Mouse (Mus musculus): ENCODE measurements around the gene Cd300a. TPM values are rescaled to one million over a fixed set of nuclear protein-coding genes. Genes with fewer than 3 reads are reported as not detected.

The Cd300a gene
- polyA plus RNA-seq, 1 experiment from 2014 or later, result 1.2 TPM

DNA sequence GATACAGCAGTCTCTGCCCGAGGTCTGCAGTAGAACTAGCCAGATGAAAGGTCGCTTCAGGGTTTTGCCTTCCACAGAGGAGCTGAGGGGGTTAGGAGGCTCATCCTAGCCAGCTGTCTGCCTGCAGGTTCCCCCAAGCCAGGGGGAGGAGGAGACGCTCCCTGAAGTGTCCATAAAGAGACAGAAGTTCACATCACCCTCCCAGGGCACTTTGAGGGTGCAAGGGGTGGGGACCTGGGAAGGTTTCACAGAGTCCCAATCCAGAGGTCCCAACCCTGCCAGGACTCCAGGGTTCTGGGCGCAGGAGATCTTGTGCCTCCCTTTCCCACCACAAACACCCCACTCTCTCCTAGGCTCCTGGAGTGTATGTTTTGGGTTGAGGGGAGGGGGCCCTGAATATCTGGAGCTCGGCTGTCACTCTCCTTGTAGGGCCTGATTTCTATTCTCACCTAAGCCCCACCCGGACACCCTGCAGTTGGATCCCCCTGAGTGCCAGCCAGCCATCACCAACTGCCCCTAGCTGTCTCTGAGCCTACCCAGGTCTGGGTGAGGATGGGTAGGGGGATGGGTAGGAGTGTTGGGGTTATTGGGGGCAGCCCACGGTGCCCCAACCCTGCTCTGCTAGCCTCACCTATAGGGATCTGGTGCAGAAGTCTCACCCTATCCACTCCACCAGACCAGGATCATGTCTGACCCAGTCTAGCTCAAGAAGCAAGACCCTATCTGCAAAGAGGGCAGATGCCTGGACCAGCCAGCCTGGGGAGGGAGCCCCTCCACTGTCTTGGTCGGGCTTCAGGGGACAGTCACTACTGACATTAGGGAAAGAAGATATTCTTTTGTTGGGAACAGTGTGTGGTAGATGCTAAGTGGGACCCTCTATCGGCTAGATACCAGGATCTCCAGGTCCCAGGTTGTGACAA, 15.4 kb upstream of the Cd300a start:
- Histone ChIP-seq H3K4me2 (ENCODE audit: low read length) (no peak overlapping the region), H3K4me1 (ENCODE audit: control insufficient read depth, insufficient read depth, low read length) (peaks cover 3% of the 10 kb centered on the region; the same call in 1 of the 2 replicates), H3K4me3 (ENCODE audit: low read depth, low read length) (no peak overlapping the region), H3K36me3 (ENCODE audit: control insufficient read depth, insufficient read depth, low read length) (no peaks in the 10 kb centered on the region), H3K9me3 (replicated peaks; ENCODE audit: control insufficient read depth, low read length, poor library complexity, severe bottlenecking) (no peaks in the 10 kb centered on the region), H3K9ac (ENCODE audit: low read depth, low read length) (no peak overlapping the region), H3K27ac (ENCODE audit: low read length) (no peak overlapping the region), H3K27me3 (ENCODE audit: control insufficient read depth, insufficient read depth, low read depth, low read length) (no peaks in the 10 kb centered on the region; the same call in 1 of the 2 replicates)
- 66% methylated on average over 9 of the region's 9 CpGs for WGBS
- ATAC-seq, result no peak

DNA sequence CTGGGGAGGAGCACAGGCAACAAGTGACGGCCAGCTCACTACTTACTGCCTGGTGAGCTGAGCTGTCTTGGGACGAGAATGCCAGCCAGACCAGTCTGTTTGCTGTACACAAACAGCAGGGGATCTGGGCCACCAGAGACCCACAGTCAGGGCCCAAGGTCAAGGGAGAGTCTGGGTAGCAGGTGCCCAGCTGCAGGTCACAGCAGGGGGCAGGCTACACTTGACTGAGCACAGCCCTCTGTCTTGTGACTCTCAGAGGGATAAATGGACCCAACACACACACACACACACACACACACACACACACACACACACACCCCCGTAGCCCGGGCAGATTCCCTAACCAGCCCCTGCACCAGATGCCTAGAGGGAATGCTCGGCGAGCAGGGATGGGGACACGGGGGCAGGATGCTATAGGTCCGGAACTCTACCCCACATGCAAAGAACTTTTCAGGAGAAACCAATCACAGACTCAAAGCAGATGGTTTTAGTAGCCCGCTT, 14.5 kb upstream of the Cd300a start:
- WGBS, result 17% methylated on average over 9 of the region's 9 CpGs
- H3K9ac ChIP-seq (ENCODE audit: low read depth, low read length), result no peak overlapping the region
- ATAC-seq, result no peak

DNA sequence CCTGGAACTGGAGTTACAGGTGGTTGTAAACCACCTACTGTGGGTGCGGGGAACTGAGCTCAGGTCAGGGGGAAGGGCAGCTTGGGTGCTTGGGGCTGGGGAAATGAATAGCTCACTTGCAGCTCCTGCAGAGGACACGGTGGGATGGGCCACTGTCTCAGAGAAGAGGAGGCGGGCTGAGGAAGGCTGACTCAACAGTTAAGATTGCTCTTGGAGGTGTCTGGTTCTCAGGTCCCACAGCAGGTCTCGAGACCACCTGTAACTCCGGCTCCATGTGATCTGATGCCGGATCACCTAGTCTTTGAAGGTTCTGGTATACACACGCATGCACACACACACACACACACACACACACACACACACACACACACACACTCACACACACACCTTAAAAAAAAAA, 13.7 kb upstream of the Cd300a start:
- Histone ChIP-seq H3K36me3 (ENCODE audit: control insufficient read depth, insufficient read depth, low read length) (no peaks in the 10 kb centered on the region), H3K9ac (ENCODE audit: low read depth, low read length) (no peak overlapping the region), H3K27me3 (ENCODE audit: control insufficient read depth, insufficient read depth, low read depth, low read length) (no peaks in the 10 kb centered on the region; the same call in 1 of the 2 replicates), H3K4me1 (ENCODE audit: control insufficient read depth, insufficient read depth, low read length) (peaks cover 3% of the 10 kb centered on the region; the same call in 1 of the 2 replicates), H3K4me2 (ENCODE audit: low read length) (no peak overlapping the region), H3K27ac (ENCODE audit: low read length) (no peak overlapping the region), H3K9me3 (replicated peaks; ENCODE audit: control insufficient read depth, low read length, poor library complexity, severe bottlenecking) (no peaks in the 10 kb centered on the region), H3K4me3 (ENCODE audit: low read depth, low read length) (no peak overlapping the region)
- no peak for ATAC-seq
- WGBS, result 60% methylated on average over 7 of the region's 7 CpGs

More for the DNA sequence above, 14.5 kb upstream of the Cd300a start:
- Histone ChIP-seq H3K27me3 (ENCODE audit: control insufficient read depth, insufficient read depth, low read depth, low read length) (no peaks in the 10 kb centered on the region; the same call in 1 of the 2 replicates), H3K9me3 (replicated peaks; ENCODE audit: control insufficient read depth, low read length, poor library complexity, severe bottlenecking) (no peaks in the 10 kb centered on the region), H3K36me3 (ENCODE audit: control insufficient read depth, insufficient read depth, low read length) (no peaks in the 10 kb centered on the region), H3K4me1 (ENCODE audit: control insufficient read depth, insufficient read depth, low read length) (peaks cover 3% of the 10 kb centered on the region; the same call in 1 of the 2 replicates), H3K27ac (ENCODE audit: low read length) (no peak overlapping the region), H3K4me3 (ENCODE audit: low read depth, low read length) (no peak overlapping the region), H3K4me2 (ENCODE audit: low read length) (no peak overlapping the region)

DNA sequence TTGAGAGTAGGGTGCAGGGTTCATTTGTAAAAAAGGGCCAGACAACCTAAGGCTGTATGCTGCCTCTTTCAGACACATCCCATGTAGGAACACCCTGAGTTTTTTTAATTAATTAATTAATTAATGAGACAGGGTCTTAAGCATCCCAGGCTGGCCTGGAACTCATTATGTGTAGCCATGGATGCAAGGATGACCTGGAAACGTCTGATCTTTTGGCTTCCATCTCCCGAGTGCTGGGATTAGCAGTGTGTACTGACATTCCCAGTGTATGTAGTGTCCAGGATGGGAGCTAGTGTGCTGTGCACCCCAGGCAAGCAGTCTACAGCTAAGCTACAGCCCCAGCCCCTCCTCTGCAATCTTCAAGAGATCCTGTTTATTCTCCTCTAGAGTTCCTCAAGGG, 13.2 kb upstream of the Cd300a start:
- WGBS, result 36% methylated on average over 2 of the region's 2 CpGs
- H3K4me2 ChIP-seq (ENCODE audit: low read length), result no peak overlapping the region
- no peak overlapping the region for H3K4me3 ChIP-seq (ENCODE audit: low read depth, low read length)
- no peak overlapping the region for H3K9ac ChIP-seq (ENCODE audit: low read depth, low read length)
- H3K4me1 ChIP-seq (ENCODE audit: control insufficient read depth, insufficient read depth, low read length), result peaks cover 3% of the 10 kb centered on the region; the same call in 1 of the 2 replicates
- ATAC-seq, result no peak
- no peaks in the 10 kb centered on the region for H3K36me3 ChIP-seq (ENCODE audit: control insufficient read depth, insufficient read depth, low read length)
- no peak overlapping the region for H3K27ac ChIP-seq (ENCODE audit: low read length)
- no peaks in the 10 kb centered on the region; the same call in 1 of the 2 replicates for H3K27me3 ChIP-seq (ENCODE audit: control insufficient read depth, insufficient read depth, low read depth, low read length)
- H3K9me3 ChIP-seq (replicated peaks; ENCODE audit: control insufficient read depth, low read length, poor library complexity, severe bottlenecking), result no peaks in the 10 kb centered on the region

DNA sequence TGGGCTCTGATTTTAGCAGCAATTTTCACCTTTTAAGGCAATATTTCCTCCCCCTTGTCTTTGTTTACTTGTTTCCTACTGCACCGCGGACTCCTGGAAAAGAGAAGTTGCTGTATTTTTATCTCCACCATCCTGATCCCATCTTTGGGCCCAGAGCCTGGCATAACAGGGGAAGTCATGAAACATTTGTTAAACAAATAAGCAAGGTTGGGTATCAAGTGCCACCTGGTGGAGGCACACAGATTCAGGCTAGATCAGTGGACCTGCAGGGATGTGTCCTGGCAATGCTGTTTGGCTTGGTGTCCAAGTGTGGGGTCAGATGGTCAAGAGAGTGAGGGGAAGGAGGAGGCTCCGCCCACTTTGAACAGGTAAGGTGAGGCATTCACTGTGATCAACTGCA, 12.7 kb upstream of the Cd300a start:
- Histone ChIP-seq H3K4me2 (ENCODE audit: low read length) (no peak overlapping the region), H3K4me1 (ENCODE audit: control insufficient read depth, insufficient read depth, low read length) (peaks cover 3% of the 10 kb centered on the region; the same call in 1 of the 2 replicates), H3K36me3 (ENCODE audit: control insufficient read depth, insufficient read depth, low read length) (no peaks in the 10 kb centered on the region), H3K27ac (ENCODE audit: low read length) (no peak overlapping the region), H3K4me3 (ENCODE audit: low read depth, low read length) (no peak overlapping the region), H3K9me3 (replicated peaks; ENCODE audit: control insufficient read depth, low read length, poor library complexity, severe bottlenecking) (no peaks in the 10 kb centered on the region), H3K9ac (ENCODE audit: low read depth, low read length) (no peak overlapping the region), H3K27me3 (ENCODE audit: control insufficient read depth, insufficient read depth, low read depth, low read length) (no peaks in the 10 kb centered on the region)
- WGBS, result 63% methylated on average over 3 of the region's 3 CpGs
- no peak for ATAC-seq

DNA sequence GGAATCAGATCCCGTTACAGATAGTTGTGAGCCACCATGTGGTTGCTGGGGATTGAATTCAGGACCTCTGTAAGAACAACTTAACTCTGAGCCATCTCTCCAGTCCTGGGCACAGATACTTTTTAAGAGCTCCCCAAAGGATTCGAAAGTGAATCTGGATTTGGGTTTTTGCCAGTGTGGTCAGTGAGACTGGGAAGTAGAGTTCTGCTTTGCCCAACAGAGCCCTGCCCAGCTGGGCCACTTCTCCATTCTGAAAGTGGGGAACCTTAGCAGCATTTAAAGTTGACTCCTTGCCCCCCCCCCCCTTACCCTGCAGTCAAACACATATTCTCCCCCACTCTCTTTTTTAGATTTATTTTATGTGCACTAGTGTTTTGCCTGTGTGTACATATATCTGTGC, 10.2 kb upstream of the Cd300a start:
- no peaks in the 10 kb centered on the region for H3K36me3 ChIP-seq (ENCODE audit: control insufficient read depth, insufficient read depth, low read length)
- 83% methylated on average over 2 of the region's 2 CpGs for WGBS
- H3K27ac ChIP-seq (ENCODE audit: low read length), result no peak overlapping the region
- H3K4me1 ChIP-seq (ENCODE audit: control insufficient read depth, insufficient read depth, low read length), result no peaks in the 10 kb centered on the region
- no peak overlapping the region for H3K9ac ChIP-seq (ENCODE audit: low read depth, low read length)
- H3K4me2 ChIP-seq (ENCODE audit: low read length), result no peak overlapping the region
- no peaks in the 10 kb centered on the region for H3K9me3 ChIP-seq (replicated peaks; ENCODE audit: control insufficient read depth, low read length, poor library complexity, severe bottlenecking)
- H3K4me3 ChIP-seq (ENCODE audit: low read depth, low read length), result no peak overlapping the region
- H3K27me3 ChIP-seq (ENCODE audit: control insufficient read depth, insufficient read depth, low read depth, low read length), result no peaks in the 10 kb centered on the region
- ATAC-seq, result no peak

DNA sequence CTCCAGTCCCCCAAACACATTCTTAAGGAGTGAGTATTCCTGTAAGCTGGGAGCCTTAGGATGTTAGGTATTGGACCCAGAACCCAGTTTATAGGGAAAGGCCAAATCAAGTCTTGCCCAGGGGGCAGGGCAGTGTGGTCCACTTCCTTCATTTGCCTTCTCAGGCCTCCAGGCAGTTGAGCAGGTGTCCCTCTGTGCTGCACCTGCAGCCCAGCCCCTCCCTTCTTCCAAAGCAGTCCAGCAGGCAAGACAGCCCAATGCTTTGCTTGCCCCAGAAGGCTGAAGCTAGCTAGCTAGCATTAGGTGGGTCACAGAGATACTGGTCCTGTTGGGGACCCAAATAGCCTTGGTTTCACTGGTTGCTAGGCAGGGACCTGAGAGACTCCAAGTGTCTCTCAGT, 9.7 kb upstream of the Cd300a start:
- H3K4me3 ChIP-seq (ENCODE audit: low read depth, low read length), result no peak overlapping the region
- H3K4me1 ChIP-seq (ENCODE audit: control insufficient read depth, insufficient read depth, low read length), result no peaks in the 10 kb centered on the region
- no peak overlapping the region for H3K9ac ChIP-seq (ENCODE audit: low read depth, low read length)
- no peaks in the 10 kb centered on the region for H3K9me3 ChIP-seq (replicated peaks; ENCODE audit: control insufficient read depth, low read length, poor library complexity, severe bottlenecking)
- H3K4me2 ChIP-seq (ENCODE audit: low read length), result no peak overlapping the region
- no peaks in the 10 kb centered on the region for H3K36me3 ChIP-seq (ENCODE audit: control insufficient read depth, insufficient read depth, low read length)
- H3K27me3 ChIP-seq (ENCODE audit: control insufficient read depth, insufficient read depth, low read depth, low read length), result no peaks in the 10 kb centered on the region
- no peak for ATAC-seq
- no peak overlapping the region for H3K27ac ChIP-seq (ENCODE audit: low read length)

DNA sequence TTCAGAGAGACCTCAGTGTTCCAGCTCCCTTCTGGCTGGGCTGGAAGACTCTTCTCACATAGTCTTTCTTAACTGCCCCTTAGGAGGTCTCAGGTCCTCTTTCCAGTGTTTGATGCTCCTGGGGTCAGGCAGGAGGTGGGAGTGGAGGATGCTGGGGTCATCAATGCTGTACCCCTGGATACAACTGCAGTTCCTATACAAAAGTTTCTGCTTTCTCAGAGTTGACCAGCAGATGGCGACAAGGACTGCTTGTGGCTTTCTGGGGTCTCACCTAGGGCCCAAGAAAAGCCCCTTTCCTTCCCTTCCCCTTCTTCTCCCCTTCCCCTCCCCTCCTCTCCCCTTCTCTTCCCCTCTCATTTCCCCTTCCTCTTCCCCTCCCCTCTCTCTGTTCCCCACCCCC, 9.3 kb upstream of the Cd300a start:
- 0% methylated on average over 1 of the region's 1 CpGs for WGBS
- no peak overlapping the region for H3K27ac ChIP-seq (ENCODE audit: low read length)
- no peak overlapping the region for H3K4me2 ChIP-seq (ENCODE audit: low read length)
- H3K36me3 ChIP-seq (ENCODE audit: control insufficient read depth, insufficient read depth, low read length), result no peaks in the 10 kb centered on the region
- no peaks in the 10 kb centered on the region for H3K9me3 ChIP-seq (replicated peaks; ENCODE audit: control insufficient read depth, low read length, poor library complexity, severe bottlenecking)
- no peaks in the 10 kb centered on the region for H3K27me3 ChIP-seq (ENCODE audit: control insufficient read depth, insufficient read depth, low read depth, low read length)
- H3K4me3 ChIP-seq (ENCODE audit: low read depth, low read length), result no peak overlapping the region
- no peak overlapping the region for H3K9ac ChIP-seq (ENCODE audit: low read depth, low read length)
- ATAC-seq, result no peak
- H3K4me1 ChIP-seq (ENCODE audit: control insufficient read depth, insufficient read depth, low read length), result no peaks in the 10 kb centered on the region

DNA sequence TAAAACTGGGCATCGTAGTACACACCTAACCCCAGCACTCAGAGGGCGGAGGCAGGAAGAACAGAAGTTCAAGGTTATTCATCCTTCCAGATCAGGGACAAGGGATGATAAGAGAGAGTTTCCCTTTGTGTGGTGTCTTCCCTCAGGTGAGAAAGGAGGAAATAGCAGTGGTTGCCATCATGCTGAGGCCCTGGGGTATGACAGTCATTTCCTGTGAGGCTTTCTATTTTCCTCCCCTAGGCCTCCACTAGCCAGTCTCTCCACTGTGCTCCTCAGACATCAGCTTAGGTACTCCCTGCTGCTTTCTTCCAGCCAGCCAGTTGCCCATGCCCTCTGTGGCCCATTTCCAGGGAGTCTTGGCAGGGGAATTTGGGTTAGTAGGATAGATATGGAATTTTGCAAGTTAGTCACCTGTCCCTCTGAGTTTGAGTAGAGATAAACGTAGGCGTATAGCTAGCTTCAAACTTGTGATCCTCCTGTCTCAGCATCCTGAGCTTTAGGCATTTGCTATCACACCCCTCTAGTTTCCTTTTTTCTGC, 6.5 kb upstream of the Cd300a start:
- H3K27ac ChIP-seq (ENCODE audit: low read length), result no peak overlapping the region
- no peak overlapping the region for H3K4me2 ChIP-seq (ENCODE audit: low read length)
- no peak for ATAC-seq
- 96% methylated on average over 4 of the region's 4 CpGs for WGBS
- H3K27me3 ChIP-seq (ENCODE audit: control insufficient read depth, insufficient read depth, low read depth, low read length), result no peaks in the 10 kb centered on the region
- H3K4me3 ChIP-seq (ENCODE audit: low read depth, low read length), result no peak overlapping the region
- H3K9me3 ChIP-seq (replicated peaks; ENCODE audit: control insufficient read depth, low read length, poor library complexity, severe bottlenecking), result no peaks in the 10 kb centered on the region
- no peak overlapping the region for H3K9ac ChIP-seq (ENCODE audit: low read depth, low read length)
- H3K36me3 ChIP-seq (ENCODE audit: control insufficient read depth, insufficient read depth, low read length), result no peaks in the 10 kb centered on the region
- H3K4me1 ChIP-seq (ENCODE audit: control insufficient read depth, insufficient read depth, low read length), result no peaks in the 10 kb centered on the region
